Mouse (Mus musculus): ENCODE data around the gene Cdkn1c. TPM values are rescaled to one million over a fixed set of nuclear protein-coding genes. Genes with fewer than 3 reads are reported as not detected.
A peak's percentile ranks its signal among the peaks of the same experiment; 100 is the strongest.

Cdkn1c gene
- total RNA-seq, 2 experiments from 2014 or later, result 30.8 to 44.2 TPM

- DNase-seq, result no peak
- intact Hi-C loops (cut with DNase I), result no loop called here
These were observed 15.7 kb downstream of the Cdkn1c start for GRCm38 (mm10) chr7:143444955-143445648.

GRCm38 (mm10) chr7:143444580-143444954 lies 16.3 kb downstream of the Cdkn1c start:
- no peak for DNase-seq
- intact Hi-C loops (cut with DNase I), result no loop called here

GRCm38 (mm10) chr7:143438965-143439364 lies 21.9 kb downstream of the Cdkn1c start:
- intact Hi-C loops (cut with DNase I), result no loop called here
- no peak for DNase-seq

- intact Hi-C loops (cut with DNase I), result no loop called here
- DNase-seq, result no peak
These were observed 22.8 kb downstream of the Cdkn1c start for GRCm38 (mm10) chr7:143437894-143438581.

- DNase-seq, result no peak
These were observed 23.5 kb downstream of the Cdkn1c start for GRCm38 (mm10) chr7:143437231-143437893.

GRCm38 (mm10) chr7:143433331-143433730 lies 27.5 kb downstream of the Cdkn1c start:
- intact Hi-C loops (cut with DNase I), result no loop called here
- peak; percentile 50 to 64 for DNase-seq

More at GRCm38 (mm10) chr7:143437231-143437893, 23.5 kb downstream of the Cdkn1c start:
- intact Hi-C loops (cut with DNase I), result no loop called here

GRCm38 (mm10) chr7:143432631-143433030 lies 28.2 kb downstream of the Cdkn1c start:
- no peak for DNase-seq
- intact Hi-C loops (cut with DNase I), result no loop called here

- intact Hi-C loops (cut with DNase I), result no loop called here
- no peak for DNase-seq
These were observed 31.9 kb downstream of the Cdkn1c start for GRCm38 (mm10) chr7:143428814-143429499.

- no peak for DNase-seq
- intact Hi-C loops (cut with DNase I), result no loop called here
These were observed 32.6 kb downstream of the Cdkn1c start for GRCm38 (mm10) chr7:143428142-143428813.

- intact Hi-C loops (cut with DNase I), result no loop called here
- no peak for DNase-seq
These were observed 41.2 kb downstream of the Cdkn1c start for GRCm38 (mm10) chr7:143419585-143420160.

GRCm38 (mm10) chr7:143417875-143418274 lies 43.0 kb downstream of the Cdkn1c start:
- intact Hi-C loops (cut with DNase I), result no loop called here
- no peak for DNase-seq

- no peak for DNase-seq
- intact Hi-C loops (cut with DNase I), result no loop called here
These were observed 44.4 kb downstream of the Cdkn1c start for GRCm38 (mm10) chr7:143416406-143416805.

GRCm38 (mm10) chr7:143415070-143415469 lies 45.8 kb downstream of the Cdkn1c start:
- intact Hi-C loops (cut with DNase I), result no loop called here
- DNase-seq, result no peak

- DNase-seq, result peak; percentile 48 to 57
- intact Hi-C loops (cut with DNase I), result no loop called here
These were observed 48.2 kb downstream of the Cdkn1c start for GRCm38 (mm10) chr7:143412606-143413005.

- DNase-seq, result peak; percentile 50 to 67
- intact Hi-C loops (cut with DNase I), result loop anchor here (1.0 kb wide), 1 partner anchor 52 kb away; no protein-coding TSS in a partner anchor
These were observed 52.2 kb downstream of the Cdkn1c start for GRCm38 (mm10) chr7:143408615-143409021.

Other genes with a start within 250 kb of the Cdkn1c start
- gene Slc22a18, start 12.7 kb upstream of the Cdkn1c start, total RNA-seq (2021), result under 1 TPM; 0.33 to 0.54 TPM
- gene Phlda2, start 42.1 kb upstream of the Cdkn1c start, total RNA-seq (2021), result not detected
- 100 to 1,000 TPM; 181 to 193 TPM for gene Nap1l4, start 88.1 kb upstream of the Cdkn1c start, total RNA-seq (2021)
- 10 to 100 TPM; 22.6 to 23.6 TPM for gene Cars, start 139.0 kb upstream of the Cdkn1c start, total RNA-seq (2021)
- gene Tnfrsf26, start 167.7 kb upstream of the Cdkn1c start, total RNA-seq (2021), result under 1 TPM; 0.44 to 0.81 TPM
- gene Tnfrsf22, start 188.6 kb upstream of the Cdkn1c start, total RNA-seq (2021), result 1 to 10 TPM; 1.5 to 2.3 TPM
- 1 to 10 TPM; 1.4 to 2.0 TPM for gene Tnfrsf23, start 224.8 kb upstream of the Cdkn1c start, total RNA-seq (2021)

Data from heart, postnatal 36 days (tissue).